Mouse (Mus musculus): ENCODE data around the gene Hivep3. TPM values are rescaled to one million over a fixed set of nuclear protein-coding genes. Genes with fewer than 3 reads are reported as not detected.

Gene Hivep3
- total and polyA plus RNA-seq, 3 experiments: 14.4 to 32.3 (median 21.2) TPM

- H3K4me3 ChIP-seq (replicated peaks in 1 of 3; ENCODE audit: low read depth in 2 of 3, low read length in 2 of 3, poor library complexity in 1 of 3): no peak overlapping the region
- no peaks in the 10 kb centered on the region for H3K9me3 ChIP-seq (replicated peaks; ENCODE audit: low read length)
- TF ChIP-seq MAX (IDR thresholded peaks at IDR 0.05; ENCODE audit: low read length) (0 out of 2 replicates have a peak, but pooled peaks have one; percentile 45), JUN (IDR thresholded peaks at IDR 0.05; ENCODE audit: insufficient read depth, low read depth, low read length) (no peak), CTCF (conservative IDR thresholded peaks at IDR 0.05 in 1 of 2, IDR thresholded peaks at IDR 0.05 in 1 of 2; ENCODE audit: low read depth in 2 of 2, low read length in 2 of 2) (no peak), MXI1 (IDR thresholded peaks at IDR 0.05; ENCODE audit: low read depth, low read length) (peak; percentile 54; the same call in 1 of the 2 replicates), USF2 (conservative IDR thresholded peaks at IDR 0.05; ENCODE audit: low read depth, low read length) (no peak), ZMIZ1 (IDR thresholded peaks at IDR 0.05; ENCODE audit: low read depth, low read length) (peak; percentile 46; the same call in 1 of the 2 replicates), SIN3A (IDR thresholded peaks at IDR 0.05; ENCODE audit: low read length) (peak; percentile 34; the same call in 1 of the 2 replicates), CHD1 (IDR thresholded peaks at IDR 0.05; ENCODE audit: low read depth, low read length) (peak; percentile 91), MYC (IDR thresholded peaks at IDR 0.05; ENCODE audit: low read depth, low read length) (0 out of 2 replicates have a peak, but pooled peaks have one; percentile 32), TBP (conservative IDR thresholded peaks at IDR 0.05; ENCODE audit: low read depth, low read length) (no peak), MAFK (IDR thresholded peaks at IDR 0.05; ENCODE audit: insufficient replicate concordance, low read length) (no peak; the same call in 1 of the 2 replicates), JUND (conservative IDR thresholded peaks at IDR 0.05; ENCODE audit: low read depth, low read length) (no peak; the same call in 1 of the 2 replicates), MEF2A (IDR thresholded peaks at IDR 0.05; ENCODE audit: borderline replicate concordance, low read depth, low read length) (peak; percentile 64), HCFC1 (IDR thresholded peaks at IDR 0.05; ENCODE audit: low read depth, low read length) (no peak), BHLHE40 (IDR thresholded peaks at IDR 0.05; ENCODE audit: low read depth, low read length) (peak; percentile 53; the same call in 1 of the 2 replicates), RAD21 (IDR thresholded peaks at IDR 0.05; ENCODE audit: low read depth, low read length) (no peak), ZKSCAN1 (IDR thresholded peaks at IDR 0.05; ENCODE audit: borderline replicate concordance, low read depth, low read length) (no peak), E2F4 (IDR thresholded peaks at IDR 0.05; ENCODE audit: insufficient replicate concordance, low read depth, low read length) (no peak), POLR2A (IDR thresholded peaks at IDR 0.05; ENCODE audit: low read depth, low read length) (no peak), ELF1 (IDR thresholded peaks at IDR 0.05; ENCODE audit: low read depth, low read length) (peak; percentile 65), ZNF384 (IDR thresholded peaks at IDR 0.05; ENCODE audit: low read depth, low read length) (no peak), SMC3 (IDR thresholded peaks at IDR 0.05; ENCODE audit: low read depth, low read length) (peak; percentile 5; the same call in 1 of the 2 replicates), ETS1 (conservative IDR thresholded peaks at IDR 0.05; ENCODE audit: low read depth, low read length) (no peak; the same call in 1 of the 2 replicates), CHD2 (IDR thresholded peaks at IDR 0.05; ENCODE audit: low read length) (no peak), EP300 (IDR thresholded peaks at IDR 0.05; ENCODE audit: low read length) (0 out of 2 replicates have a peak, but pooled peaks have one; percentile 28), KAT2A (IDR thresholded peaks at IDR 0.05; ENCODE audit: insufficient replicate concordance, low read length) (0 out of 2 replicates have a peak, but pooled peaks have one; percentile 36), UBTF (IDR thresholded peaks at IDR 0.05; ENCODE audit: low read depth, low read length) (no peak), RCOR1 (conservative IDR thresholded peaks at IDR 0.05; ENCODE audit: low read depth, low read length) (peak; percentile 46; the same call in 1 of the 2 replicates), USF1 (IDR thresholded peaks at IDR 0.05; ENCODE audit: low read depth, low read length) (no peak), ZC3H11A (IDR thresholded peaks at IDR 0.05; ENCODE audit: low read depth, low read length) (no peak), TCF12 (IDR thresholded peaks at IDR 0.05; ENCODE audit: low read depth, low read length) (peak; percentile 74), POLR2AphosphoS2 (IDR thresholded peaks at IDR 0.05; ENCODE audit: low read depth, low read length) (no peak), NRF1 (IDR thresholded peaks at IDR 0.05; ENCODE audit: low read depth, low read length) (peak; percentile 33; the same call in 1 of the 2 replicates), MAZ (IDR thresholded peaks at IDR 0.05; ENCODE audit: low read depth, low read length) (peak; percentile 48; the same call in 1 of the 2 replicates), PAX5 (IDR thresholded peaks at IDR 0.05; ENCODE audit: low read length) (no peak), NELFE (IDR thresholded peaks at IDR 0.05; ENCODE audit: low read depth, low read length) (no peak), IRF4 (IDR thresholded peaks at IDR 0.05; ENCODE audit: low read depth, low read length) (peak; percentile 69), GABPA (IDR thresholded peaks at IDR 0.05; ENCODE audit: insufficient replicate concordance, low read depth, low read length) (no peak)
Measured at GRCm38 (mm10) chr4:119833333-119833732, 99.7 kb downstream of the Hivep3 start.

More at GRCm38 (mm10) chr4:119833333-119833732, 99.7 kb downstream of the Hivep3 start:
- H3K27ac ChIP-seq (ENCODE audit: insufficient read depth, low read depth): peak overlapping the region; percentile 45
- peaks cover 0 to 2% of the 10 kb centered on the region in 2 experiments for H3K36me3 ChIP-seq (replicated peaks in 1 of 2; ENCODE audit: control insufficient read depth in 1 of 2, insufficient read depth in 1 of 2, low read length in 1 of 2)
- no peak for DNase-seq (ENCODE audit: extremely low read depth)
- dilution Hi-C loops (cut with MboI; ENCODE audit: extremely low pct_ligation_motif_present, extremely low pct_unique_long_range_greater_than_20kb, low sequenced_read_pairs): no loop called here
- no peaks in the 10 kb centered on the region for H3K79me2 ChIP-seq (replicated peaks; ENCODE audit: control insufficient read depth, extremely low read depth, insufficient read depth, poor library complexity, severe bottlenecking)
- in situ Hi-C loops (cut with MboI; ENCODE audit: low pct_ligation_motif_present, low pct_unique_long_range_greater_than_20kb, low sequenced_read_pairs): no loop called here
- H3K4me1 ChIP-seq (ENCODE audit: control insufficient read depth in 1 of 2, insufficient read depth in 2 of 2): peaks cover 26 to 66% of the 10 kb centered on the region in 2 experiments
- H3K27me3 ChIP-seq (replicated peaks): no peaks in the 10 kb centered on the region
- H3K9ac ChIP-seq (ENCODE audit: insufficient read depth, low read depth): peak overlapping the region; percentile 33; the same call in 1 of the 2 replicates
- peak overlapping the region; percentile 29 for H3K4me2 ChIP-seq (ENCODE audit: insufficient read depth, low read depth, poor library complexity, severe bottlenecking)
